Mouse (Mus musculus) olfactory bulb, adult 2 months (tissue): Measurements from ENCODE around the gene Trmt1.

Experiments used
- CTCF ChIP-seq: fragments of 200-500 bp; IDR thresholded peaks from 2 replicates; pipeline ENCODE4 v1.5.1; 2012; ENCODE audit warnings: low read depth, mild to moderate bottlenecking, low read length, moderate library complexity; ENCODE audit not compliant: insufficient read depth
- POLR2A ChIP-seq: fragments of 200-500 bp; IDR thresholded peaks from 2 replicates; pipeline ENCODE4 v1.6.1; 2012; ENCODE audit warnings: mild to moderate bottlenecking, low read depth, low read length, moderate library complexity; ENCODE audit not compliant: insufficient read depth

GRCm38 (mm10) chr8:84716790-84717189 is 30.7 kb downstream of the Trmt1 start:
- TF ChIP-seq CTCF (no peak), POLR2A (no peak)
